Mouse (Mus musculus): ENCODE measurements around the gene Ints11. TPM values are rescaled to one million over a fixed set of nuclear protein-coding genes. Genes with fewer than 3 reads are reported as not detected.

The Ints11 gene
- polyA plus RNA-seq, 1 experiment: 49.5 TPM

DNA sequence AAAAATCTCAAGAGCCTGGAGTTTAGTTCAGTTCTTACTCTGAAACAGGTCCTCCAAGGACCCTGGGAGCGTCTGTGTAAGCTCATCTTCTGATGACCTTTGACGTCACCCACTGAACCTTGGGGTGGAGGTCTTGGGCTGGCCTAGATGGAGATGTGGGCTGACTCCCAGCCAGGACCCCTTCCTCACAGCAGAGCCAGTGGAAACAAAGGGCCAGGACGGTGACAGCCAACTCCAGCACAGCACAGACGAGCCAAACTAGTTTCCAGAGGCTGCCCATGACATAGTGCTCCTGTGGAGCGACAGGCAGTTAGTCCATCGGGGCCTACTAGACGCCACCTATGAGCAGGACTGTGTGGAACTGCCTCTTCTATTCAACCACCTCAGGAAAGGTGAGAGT lies 38.9 kb downstream of the Ints11 start:
- TF ChIP-seq CTCF (IDR thresholded peaks at IDR 0.05; ENCODE audit: control insufficient read depth, insufficient read depth, low read length): no peak
- no peak for TF ChIP-seq POLR2A (IDR thresholded peaks at IDR 0.05; ENCODE audit: borderline replicate concordance, control insufficient read depth, low read depth, low read length)
- WGBS: 68% methylated on average over 7 of the region's 7 CpGs
- H3K27ac ChIP-seq (ENCODE audit: control insufficient read depth, insufficient read depth, low read depth, low read length, poor library complexity): no peak overlapping the region
- no peak overlapping the region for H3K4me3 ChIP-seq (replicated peaks; ENCODE audit: control insufficient read depth, low read depth, low read length)
- H3K4me1 ChIP-seq (ENCODE audit: control insufficient read depth, insufficient read depth, low read length): no peaks in the 10 kb centered on the region

DNA sequence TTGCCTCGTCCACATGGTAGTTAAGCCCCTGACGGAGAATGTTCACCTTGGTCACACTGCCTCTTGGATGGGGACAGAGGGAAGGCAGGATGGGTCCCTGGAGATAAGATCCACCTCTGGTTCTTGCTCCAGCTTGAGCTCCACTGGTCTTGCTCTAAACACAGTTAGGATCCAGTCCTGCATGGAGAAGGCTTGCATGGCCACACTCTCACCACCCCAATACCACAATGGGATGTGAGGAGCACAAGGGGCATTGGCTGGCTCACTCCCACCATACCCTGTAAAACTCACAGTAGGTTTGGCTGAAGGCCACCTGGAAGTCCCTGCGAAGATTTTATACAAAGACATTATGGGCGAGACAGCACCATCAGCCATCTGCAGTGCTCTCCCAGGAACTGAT lies 39.4 kb downstream of the Ints11 start:
- no peaks in the 10 kb centered on the region for H3K4me1 ChIP-seq (ENCODE audit: control insufficient read depth, insufficient read depth, low read length)
- H3K4me3 ChIP-seq (replicated peaks; ENCODE audit: control insufficient read depth, low read depth, low read length): no peak overlapping the region
- no peak for TF ChIP-seq POLR2A (IDR thresholded peaks at IDR 0.05; ENCODE audit: borderline replicate concordance, control insufficient read depth, low read depth, low read length)
- TF ChIP-seq CTCF (IDR thresholded peaks at IDR 0.05; ENCODE audit: control insufficient read depth, insufficient read depth, low read length): no peak
- H3K27ac ChIP-seq (ENCODE audit: control insufficient read depth, insufficient read depth, low read depth, low read length, poor library complexity): no peak overlapping the region
- WGBS: 83% methylated on average over 4 of the region's 4 CpGs

DNA sequence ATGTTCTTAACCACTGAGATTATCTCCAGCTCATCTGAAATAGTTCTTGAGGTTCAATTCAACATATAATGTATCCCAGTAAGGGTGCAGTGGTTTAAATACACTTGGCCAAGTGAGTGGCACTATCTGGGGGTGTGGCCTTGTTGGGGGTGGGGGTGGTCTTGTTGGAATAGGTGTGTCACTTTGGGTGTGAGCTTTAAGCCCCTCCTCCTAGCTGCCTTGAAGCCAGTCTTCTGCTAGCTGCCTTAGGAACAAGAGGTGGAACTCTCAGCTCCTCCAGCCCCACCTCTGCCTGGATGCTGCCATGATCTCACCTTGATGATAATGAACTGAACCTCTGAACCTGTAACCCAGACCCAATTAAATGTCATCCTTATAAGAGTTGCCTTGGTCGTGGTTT lies 62.7 kb downstream of the Ints11 start:
- no peak for TF ChIP-seq CTCF (IDR thresholded peaks at IDR 0.05; ENCODE audit: control insufficient read depth, insufficient read depth, low read length)
- no peak for TF ChIP-seq POLR2A (IDR thresholded peaks at IDR 0.05; ENCODE audit: borderline replicate concordance, control insufficient read depth, low read depth, low read length)
- H3K4me3 ChIP-seq (replicated peaks; ENCODE audit: control insufficient read depth, low read depth, low read length): no peak overlapping the region
- H3K4me1 ChIP-seq (ENCODE audit: control insufficient read depth, insufficient read depth, low read length): no peaks in the 10 kb centered on the region
- H3K27ac ChIP-seq (ENCODE audit: control insufficient read depth, insufficient read depth, low read depth, low read length, poor library complexity): no peak overlapping the region
- WGBS: 65% methylated on average over 1 of the region's 1 CpGs

Other genes starting within 250 kb of the Ints11 start
- 132 and 202 TPM in 2 replicates for gene Cdk11b, start 244.7 kb upstream of the Ints11 start, polyA plus RNA-seq (2011; ENCODE audit: insufficient read depth, insufficient read length, low replicate concordance, missing spikeins)
- not detected in 2 replicates for gene Gm10563, start 224.1 kb upstream of the Ints11 start, polyA plus RNA-seq (2011; ENCODE audit: insufficient read depth, insufficient read length, low replicate concordance, missing spikeins)
- 5.6 and 6.9 TPM in 2 replicates for gene Mmp23, start 216.2 kb upstream of the Ints11 start, polyA plus RNA-seq (2011; ENCODE audit: insufficient read depth, insufficient read length, low replicate concordance, missing spikeins)
- 15.0 and 29.1 TPM in 2 replicates for gene Mib2, start 200.3 kb upstream of the Ints11 start, polyA plus RNA-seq (2011; ENCODE audit: insufficient read depth, insufficient read length, low replicate concordance, missing spikeins)
- gene Fndc10, start 175.2 kb upstream of the Ints11 start, polyA plus RNA-seq (2011; ENCODE audit: insufficient read depth, insufficient read length, low replicate concordance, missing spikeins): 0.90 and 3.0 TPM in 2 replicates
- 28.5 and 53.2 TPM in 2 replicates for gene Ssu72, start 164.7 kb upstream of the Ints11 start, polyA plus RNA-seq (2011; ENCODE audit: insufficient read depth, insufficient read length, low replicate concordance, missing spikeins)
- gene Tmem240, start 134.7 kb upstream of the Ints11 start, polyA plus RNA-seq (2011; ENCODE audit: insufficient read depth, insufficient read length, low replicate concordance, missing spikeins): 0.47 and 3.0 TPM in 2 replicates
- gene Atad3a, start 108.5 kb upstream of the Ints11 start, polyA plus RNA-seq (2011; ENCODE audit: insufficient read depth, insufficient read length, low replicate concordance, missing spikeins): 31.8 and 32.9 TPM in 2 replicates
- 0.97 TPM in 1 of 2 replicates, not detected in the other for gene Vwa1, start 94.8 kb upstream of the Ints11 start, polyA plus RNA-seq (2011; ENCODE audit: insufficient read depth, insufficient read length, low replicate concordance, missing spikeins)
- gene Tmem88b, start 83.7 kb upstream of the Ints11 start, polyA plus RNA-seq (2011; ENCODE audit: insufficient read depth, insufficient read length, low replicate concordance, missing spikeins): 0.93 and 1.1 TPM in 2 replicates
- 1.1 TPM in 1 of 2 replicates, not detected in the other for gene Ankrd65, start 79.1 kb upstream of the Ints11 start, polyA plus RNA-seq (2011; ENCODE audit: insufficient read depth, insufficient read length, low replicate concordance, missing spikeins)
- 146 and 244 TPM in 2 replicates for gene Mrpl20, start 66.7 kb upstream of the Ints11 start, polyA plus RNA-seq (2011; ENCODE audit: insufficient read depth, insufficient read length, low replicate concordance, missing spikeins)
- 92.0 and 149 TPM in 2 replicates for gene Ccnl2, start 57.1 kb upstream of the Ints11 start, polyA plus RNA-seq (2011; ENCODE audit: insufficient read depth, insufficient read length, low replicate concordance, missing spikeins)
- 53.9 and 114 TPM in 2 replicates for gene Aurkaip1, start 38.3 kb upstream of the Ints11 start, polyA plus RNA-seq (2011; ENCODE audit: insufficient read depth, insufficient read length, low replicate concordance, missing spikeins)
- gene Mxra8, start 29.9 kb upstream of the Ints11 start, polyA plus RNA-seq (2011; ENCODE audit: insufficient read depth, insufficient read length, low replicate concordance, missing spikeins): 8.1 and 12.4 TPM in 2 replicates
- gene Dvl1, start 22.1 kb upstream of the Ints11 start, polyA plus RNA-seq (2011; ENCODE audit: insufficient read depth, insufficient read length, low replicate concordance, missing spikeins): 21.0 and 50.2 TPM in 2 replicates
- gene Tas1r3, start 6.2 kb upstream of the Ints11 start, polyA plus RNA-seq (2011; ENCODE audit: insufficient read depth, insufficient read length, low replicate concordance, missing spikeins): 0.42 TPM in 1 of 2 replicates, not detected in the other
- gene Cptp, start 106 bp upstream of the Ints11 start, polyA plus RNA-seq (2011; ENCODE audit: insufficient read depth, insufficient read length, low replicate concordance, missing spikeins): 2.8 and 5.9 TPM in 2 replicates
- gene Pusl1, start 22.2 kb downstream of the Ints11 start, polyA plus RNA-seq (2011; ENCODE audit: insufficient read depth, insufficient read length, low replicate concordance, missing spikeins): 5.2 and 18.4 TPM in 2 replicates
- 15.1 and 30.6 TPM in 2 replicates for gene Acap3, start 22.3 kb downstream of the Ints11 start, polyA plus RNA-seq (2011; ENCODE audit: insufficient read depth, insufficient read length, low replicate concordance, missing spikeins)
- gene Ube2j2, start 74.3 kb downstream of the Ints11 start, polyA plus RNA-seq (2011; ENCODE audit: insufficient read depth, insufficient read length, low replicate concordance, missing spikeins): 63.5 and 71.8 TPM in 2 replicates
- 53.0 and 132 TPM in 2 replicates for gene C1qtnf12, start 92.8 kb downstream of the Ints11 start, polyA plus RNA-seq (2011; ENCODE audit: insufficient read depth, insufficient read length, low replicate concordance, missing spikeins)
- gene B3galt6, start 123.1 kb downstream of the Ints11 start, polyA plus RNA-seq (2011; ENCODE audit: insufficient read depth, insufficient read length, low replicate concordance, missing spikeins): 1.8 and 2.0 TPM in 2 replicates
- 60.1 and 111 TPM in 2 replicates for gene Sdf4, start 123.3 kb downstream of the Ints11 start, polyA plus RNA-seq (2011; ENCODE audit: insufficient read depth, insufficient read length, low replicate concordance, missing spikeins)
- 6.4 and 12.4 TPM in 2 replicates for gene Tnfrsf4, start 144.3 kb downstream of the Ints11 start, polyA plus RNA-seq (2011; ENCODE audit: insufficient read depth, insufficient read length, low replicate concordance, missing spikeins)
- 7.9 and 8.0 TPM in 2 replicates for gene Tnfrsf18, start 156.6 kb downstream of the Ints11 start, polyA plus RNA-seq (2011; ENCODE audit: insufficient read depth, insufficient read length, low replicate concordance, missing spikeins)
- gene Ttll10, start 189.9 kb downstream of the Ints11 start, polyA plus RNA-seq (2011; ENCODE audit: insufficient read depth, insufficient read length, low replicate concordance, missing spikeins): not detected in 2 replicates
- 18.8 and 30.8 TPM in 2 replicates for gene 9430015G10Rik, start 240.4 kb downstream of the Ints11 start, polyA plus RNA-seq (2011; ENCODE audit: insufficient read depth, insufficient read length, low replicate concordance, missing spikeins)